ENCODE assay signal across 22 mouse cellular contexts in genomic region chr9:56158077-56158476, GRCm38 (mm10). TPM values are rescaled to one million over a fixed set of nuclear protein-coding genes. Genes with fewer than 3 reads are reported as not detected.
A peak's percentile ranks its signal among the peaks of the same experiment; 100 is the strongest.
DNase-seq lines count a peak whose midpoint lies in the region; ATAC-seq and TF ChIP-seq lines count a peak whose summit lies in the region.
"Had no signal": no experiment of that assay in that cellular context is flagged by ENCODE, and none has a peak within 500 bp of the region (broad histone marks: within the 10 kb centered on the region; RNA-seq: fewer than 3 reads in every experiment).

No protein-coding gene starts in this region.

- no peak for DNase-seq in forebrain, embryonic 14.5 days (ENCODE audit: low spot score)
- DNase-seq in kidney, adult 2 months, result peak; percentile 36
- DNase-seq in kidney, postnatal 14 days, result no peak
- no peak for DNase-seq in midbrain, postnatal 0 days (ENCODE audit: low spot score)
- DNase-seq in lung, adult 2 months, result no peak
- DNase-seq: adrenal gland, postnatal 10 days; cerebellum, adult 9-10 months; gastrocnemius, postnatal 14 days; heart, adult 2 months; kidney, postnatal 25 days; lung, embryonic 14.5 days; lung, postnatal 4 days; right cerebral cortex, postnatal 4 days; thymus, postnatal 14 days had no signal

- peaks cover 24% of the 10 kb centered on the region for H3K4me1 ChIP-seq in forebrain, embryonic 14.5 days (ENCODE audit: control insufficient read depth, insufficient read depth, low read length)
- H3K4me1 ChIP-seq in forebrain, embryonic 15.5 days, result peaks cover 42% of the 10 kb centered on the region
- peaks cover 20% of the 10 kb centered on the region for H3K4me1 ChIP-seq in kidney, adult 2 months (ENCODE audit: control insufficient read depth, insufficient read depth, low read length)
- peaks cover 39% of the 10 kb centered on the region for H3K4me1 ChIP-seq in midbrain, embryonic 13.5 days (replicated peaks)
- no peaks in the 10 kb centered on the region for H3K4me1 ChIP-seq in midbrain, postnatal 0 days (ENCODE audit: insufficient read depth, low read length)
- H3K4me1 ChIP-seq in small intestine, adult 2 months (ENCODE audit: control insufficient read depth, insufficient read depth, insufficient read length, low read length), result peaks cover 7% of the 10 kb centered on the region
- no peaks in the 10 kb centered on the region; the same call in 1 of the 2 replicates for H3K4me1 ChIP-seq in lung, adult 2 months (ENCODE audit: control insufficient read depth, insufficient read depth, low read length)

- TF ChIP-seq CTCF in kidney, adult 2 months (conservative IDR thresholded peaks at IDR 0.05; ENCODE audit: insufficient read depth, insufficient read length, low read depth, low read length), result no peak
- TF ChIP-seq CTCF in midbrain, postnatal 0 days (IDR thresholded peaks at IDR 0.05), result no peak
- TF ChIP-seq CTCF in small intestine, adult 2 months (IDR thresholded peaks at IDR 0.05; ENCODE audit: extremely low read depth, insufficient read length, insufficient replicate concordance, low read depth, low read length), result no peak
- no peak for TF ChIP-seq CTCF in lung, adult 2 months (IDR thresholded peaks at IDR 0.05; ENCODE audit: insufficient read depth, low read length)

- H3K4me3 ChIP-seq in forebrain, embryonic 14.5 days (ENCODE audit: low read depth, low read length), result no peak overlapping the region
- no peak overlapping the region for H3K4me3 ChIP-seq in forebrain, embryonic 15.5 days
- H3K4me3 ChIP-seq in kidney, adult 2 months (ENCODE audit: insufficient read depth, low read depth, low read length), result no peak overlapping the region
- no peak overlapping the region for H3K4me3 ChIP-seq in midbrain, embryonic 13.5 days (replicated peaks)
- H3K4me3 ChIP-seq in midbrain, postnatal 0 days (ENCODE audit: low read depth, low read length), result no peak overlapping the region
- H3K4me3 ChIP-seq in small intestine, adult 2 months (ENCODE audit: low read depth, low read length), result no peak overlapping the region
- no peak overlapping the region for H3K4me3 ChIP-seq in lung, adult 2 months (replicated peaks; ENCODE audit: extremely low read depth, low read depth, low read length)
- H3K4me3 ChIP-seq: erythroblast, embryonic 14.5 days; heart, adult 2 months; hindbrain, embryonic 15.5 days; liver, embryonic 12.5 days had no signal

- H3K9me3 ChIP-seq in forebrain, embryonic 14.5 days (replicated peaks; ENCODE audit: control insufficient read depth, low read length), result no peaks in the 10 kb centered on the region
- no peaks in the 10 kb centered on the region for H3K9me3 ChIP-seq in forebrain, embryonic 15.5 days
- no peaks in the 10 kb centered on the region for H3K9me3 ChIP-seq in midbrain, embryonic 13.5 days
- H3K9me3 ChIP-seq in midbrain, postnatal 0 days (ENCODE audit: low read length), result no peaks in the 10 kb centered on the region
- H3K9me3 ChIP-seq: G1E; hindbrain, embryonic 15.5 days; liver, embryonic 12.5 days had no signal

- H3K27me3 ChIP-seq in forebrain, embryonic 14.5 days (replicated peaks; ENCODE audit: control insufficient read depth, insufficient read depth, low read length), result no peaks in the 10 kb centered on the region
- no peaks in the 10 kb centered on the region for H3K27me3 ChIP-seq in forebrain, embryonic 15.5 days
- no peaks in the 10 kb centered on the region for H3K27me3 ChIP-seq in kidney, adult 2 months (replicated peaks; ENCODE audit: control insufficient read depth, insufficient read depth, low read length)
- H3K27me3 ChIP-seq in midbrain, embryonic 13.5 days, result no peaks in the 10 kb centered on the region
- no peaks in the 10 kb centered on the region for H3K27me3 ChIP-seq in midbrain, postnatal 0 days (ENCODE audit: insufficient read depth, low read length)
- H3K27me3 ChIP-seq in small intestine, adult 2 months (ENCODE audit: control insufficient read depth, insufficient read depth, low read length), result no peaks in the 10 kb centered on the region
- H3K27me3 ChIP-seq: hindbrain, embryonic 15.5 days; liver, embryonic 12.5 days had no signal

- H3K9ac ChIP-seq in forebrain, embryonic 14.5 days (ENCODE audit: low read length), result no peak overlapping the region
- no peak overlapping the region for H3K9ac ChIP-seq in forebrain, embryonic 15.5 days (replicated peaks)
- no peak overlapping the region for H3K9ac ChIP-seq in midbrain, embryonic 13.5 days (replicated peaks)
- H3K9ac ChIP-seq in midbrain, postnatal 0 days (replicated peaks; ENCODE audit: low read length, poor library complexity, severe bottlenecking), result no peak overlapping the region
- H3K9ac ChIP-seq: hindbrain, embryonic 15.5 days; liver, embryonic 12.5 days; lung, embryonic 14.5 days had no signal

- WGBS in forebrain, embryonic 14.5 days, result 76% methylated on average over 2 of the region's 2 CpGs
- 70% methylated on average over 2 of the region's 2 CpGs for WGBS in forebrain, embryonic 15.5 days
- WGBS in kidney, adult 2 months, result 26% methylated on average over 2 of the region's 2 CpGs
- 75% methylated on average over 2 of the region's 2 CpGs for WGBS in midbrain, embryonic 13.5 days
- WGBS in midbrain, postnatal 0 days, result 71% methylated on average over 2 of the region's 2 CpGs
- WGBS in small intestine, adult 2 months, result 20% methylated on average over 2 of the region's 2 CpGs
- WGBS in lung, adult 2 months, result 37% methylated on average over 2 of the region's 2 CpGs

- no peak for ATAC-seq in forebrain, embryonic 14.5 days
- ATAC-seq in forebrain, embryonic 15.5 days (replicated peaks), result no peak
- ATAC-seq in midbrain, embryonic 13.5 days, result no peak
- ATAC-seq in midbrain, postnatal 0 days (ENCODE audit: low FRiP score), result no peak
- ATAC-seq: activated CD4-positive, CD25-positive, alpha-beta regulatory T cell, adult 4 months; liver, embryonic 12.5 days had no signal

- TF ChIP-seq POLR2A in kidney, adult 2 months (IDR thresholded peaks at IDR 0.05; ENCODE audit: low read depth, low read length), result no peak
- no peak for TF ChIP-seq POLR2A in small intestine, adult 2 months (IDR thresholded peaks at IDR 0.05; ENCODE audit: low read depth, low read length)
- TF ChIP-seq POLR2A in lung, adult 2 months (IDR thresholded peaks at IDR 0.05; ENCODE audit: borderline replicate concordance, extremely low read depth, low read depth, low read length), result no peak

- no peaks in the 10 kb centered on the region for H3K36me3 ChIP-seq in forebrain, embryonic 14.5 days (ENCODE audit: control insufficient read depth, insufficient read depth, low read length)
- no peaks in the 10 kb centered on the region for H3K36me3 ChIP-seq in forebrain, embryonic 15.5 days
- H3K36me3 ChIP-seq in kidney, adult 2 months (ENCODE audit: control insufficient read depth, insufficient read depth, low read length), result no peaks in the 10 kb centered on the region
- no peaks in the 10 kb centered on the region for H3K36me3 ChIP-seq in midbrain, embryonic 13.5 days
- H3K36me3 ChIP-seq in midbrain, postnatal 0 days (ENCODE audit: insufficient read depth, low read length), result no peaks in the 10 kb centered on the region
- H3K36me3 ChIP-seq in small intestine, adult 2 months (ENCODE audit: control insufficient read depth, insufficient read depth, low read length), result no peaks in the 10 kb centered on the region
- H3K36me3 ChIP-seq: G1E; hindbrain, embryonic 15.5 days; liver, embryonic 12.5 days had no signal

- no peak overlapping the region for H3K27ac ChIP-seq in forebrain, embryonic 14.5 days (ENCODE audit: low read depth, low read length)
- no peak overlapping the region for H3K27ac ChIP-seq in forebrain, embryonic 15.5 days (replicated peaks)
- no peak overlapping the region for H3K27ac ChIP-seq in kidney, adult 2 months (ENCODE audit: insufficient read depth, low read depth, low read length)
- H3K27ac ChIP-seq in midbrain, embryonic 13.5 days, result no peak overlapping the region
- no peak overlapping the region for H3K27ac ChIP-seq in midbrain, postnatal 0 days (ENCODE audit: low read depth, low read length)
- H3K27ac ChIP-seq in small intestine, adult 2 months (ENCODE audit: insufficient read depth, low read depth, low read length), result peak overlapping the region; percentile 96
- H3K27ac ChIP-seq: heart, adult 2 months; hindbrain, embryonic 15.5 days; liver, embryonic 12.5 days had no signal

- peak overlapping the region; percentile 12; the same call in 1 of the 2 replicates for H3K4me2 ChIP-seq in forebrain, embryonic 14.5 days (ENCODE audit: low read length)
- H3K4me2 ChIP-seq in forebrain, embryonic 15.5 days (replicated peaks), result no peak overlapping the region
- 0 out of 2 replicates have a peak overlapping the region, but pooled peaks have one; percentile 11 for H3K4me2 ChIP-seq in midbrain, embryonic 13.5 days (replicated peaks)
- no peak overlapping the region for H3K4me2 ChIP-seq in midbrain, postnatal 0 days (ENCODE audit: low read depth, low read length, poor library complexity, severe bottlenecking)
- H3K4me2 ChIP-seq: hindbrain, embryonic 15.5 days; liver, embryonic 12.5 days; lung, embryonic 14.5 days had no signal

RNA-seq across cellular contexts. Expression of gene Tspan3, which starts 7.2 kb away (rescaled TPM):
- polyA plus RNA-seq in forebrain, embryonic 14.5 days (2014; fragmentation: Nextera tagmentation; extraction: Ambion mirVana), result 545 and 577 TPM in 2 replicates
- 511 and 552 TPM in 2 replicates for polyA plus RNA-seq in forebrain, embryonic 15.5 days (2015; fragmentation: Nextera tagmentation; extraction: Ambion mirVana)
- 320 and 328 TPM in 2 replicates for polyA plus RNA-seq in kidney, adult 2 months (2012; rRNA removed)
- 587 and 592 TPM in 2 replicates for polyA plus RNA-seq in midbrain, embryonic 13.5 days (2015; fragmentation: Nextera tagmentation; extraction: Ambion mirVana)
- 452 and 511 TPM in 2 replicates for total RNA-seq in midbrain, postnatal 0 days (2014; rRNA removed)
- polyA plus RNA-seq in midbrain, postnatal 0 days (2015; fragmentation: Nextera tagmentation; extraction: Ambion mirVana), result 674 and 710 TPM in 2 replicates
- 213 and 397 TPM in 2 replicates for polyA plus RNA-seq in small intestine, adult 2 months (2012; rRNA removed)
- 102 and 109 TPM in 2 replicates for polyA plus RNA-seq in lung, adult 2 months (2012; rRNA removed)
- polyA plus RNA-seq: G1E had no signal

Comparison
In these comparisons a context has a peak if more than half of its experiments do, and no peak if none do; other contexts are left out.
1. H3K4me2 ChIP-seq: peak in forebrain, embryonic 14.5 days (single experiment) and midbrain, embryonic 13.5 days (single experiment); none in forebrain, embryonic 15.5 days (single experiment) and midbrain, postnatal 0 days (single experiment).